Mouse (Mus musculus) 3134 (cell line): ENCODE measurements around the gene Tex14.
"Not testable (repeated sequence)": the region's sequence is repeated elsewhere in the genome, so short reads cannot be mapped to it uniquely, and the experiment has no call there.

Experiments used
- DNase-seq: peaks from one replicate; pipeline ENCODE4 v3.0.0-alpha.2; 2011; ENCODE audit warnings: low spot score; ENCODE audit not compliant: insufficient read length; ENCODE audit errors: extremely low read depth

Tex14 gene

GRCm38 (mm10) chr11:87447429-87447828 is 42.6 kb downstream of the Tex14 start:
- no peak for DNase-seq

- DNase-seq = peak; percentile 83
These were observed 43.2 kb downstream of the Tex14 start for GRCm38 (mm10) chr11:87448081-87448475.

- peak; percentile 80 for DNase-seq
These were observed 43.8 kb downstream of the Tex14 start for GRCm38 (mm10) chr11:87448476-87449199.

- no peak for DNase-seq
These were observed 44.3 kb downstream of the Tex14 start for GRCm38 (mm10) chr11:87449200-87449547.

GRCm38 (mm10) chr11:87449847-87450246 is 45.0 kb downstream of the Tex14 start:
- not testable (repeated sequence) for DNase-seq

GRCm38 (mm10) chr11:87452779-87453178 is 47.9 kb downstream of the Tex14 start:
- DNase-seq = not testable (repeated sequence)

GRCm38 (mm10) chr11:87453216-87454034 is 48.6 kb downstream of the Tex14 start:
- DNase-seq = no peak

GRCm38 (mm10) chr11:87454035-87454690 is 49.3 kb downstream of the Tex14 start:
- no peak for DNase-seq

GRCm38 (mm10) chr11:87455573-87455972 is 50.7 kb downstream of the Tex14 start:
- DNase-seq = no peak

- DNase-seq = no peak
These were observed 51.1 kb downstream of the Tex14 start for GRCm38 (mm10) chr11:87455984-87456383.

- no peak for DNase-seq
These were observed 55.7 kb downstream of the Tex14 start for GRCm38 (mm10) chr11:87460566-87460965.

GRCm38 (mm10) chr11:87461780-87462460 is 57.1 kb downstream of the Tex14 start:
- peak; percentile 91 for DNase-seq

- DNase-seq = peak; percentile 81
These were observed 57.8 kb downstream of the Tex14 start for GRCm38 (mm10) chr11:87462461-87463242.

GRCm38 (mm10) chr11:87463243-87463540 is 58.3 kb downstream of the Tex14 start:
- DNase-seq = peak; percentile 26

- not testable (repeated sequence) for DNase-seq
These were observed 59.0 kb downstream of the Tex14 start for GRCm38 (mm10) chr11:87463792-87464430.

- DNase-seq = no peak
These were observed 61.2 kb downstream of the Tex14 start for GRCm38 (mm10) chr11:87465990-87466593.

GRCm38 (mm10) chr11:87467491-87468277 is 62.8 kb downstream of the Tex14 start:
- peak; percentile 23 for DNase-seq

GRCm38 (mm10) chr11:87468278-87468655 is 63.4 kb downstream of the Tex14 start:
- no peak for DNase-seq
